Mouse (Mus musculus): Measurements from ENCODE around the gene Tnfrsf19. TPM values are rescaled to one million over a fixed set of nuclear protein-coding genes. Genes with fewer than 3 reads are reported as not detected.

Gene Tnfrsf19
- total RNA-seq, 2 experiments from 2014 or later: 44.2 to 48.9 TPM

GRCm38 (mm10) chr14:60966061-60966460 lies 80.2 kb downstream of the Tnfrsf19 start:
- DNase-seq (ENCODE audit: low spot score in 2 of 2): no peak

GRCm38 (mm10) chr14:60964016-60964810 lies 82.1 kb downstream of the Tnfrsf19 start:
- no peak for DNase-seq (ENCODE audit: low spot score in 2 of 2)

GRCm38 (mm10) chr14:60957611-60958157 lies 88.6 kb downstream of the Tnfrsf19 start:
- no peak for DNase-seq (ENCODE audit: low spot score in 2 of 2)

- DNase-seq (ENCODE audit: low spot score in 2 of 2): no peak
These were observed 108.7 kb downstream of the Tnfrsf19 start for GRCm38 (mm10) chr14:60937481-60938039.

- no peak for DNase-seq (ENCODE audit: low spot score in 2 of 2)
These were observed 110.6 kb downstream of the Tnfrsf19 start for GRCm38 (mm10) chr14:60935705-60936104.

- DNase-seq (ENCODE audit: low spot score in 2 of 2): no peak
These were observed 120.3 kb downstream of the Tnfrsf19 start for GRCm38 (mm10) chr14:60926011-60926410.

- no peak for DNase-seq (ENCODE audit: low spot score in 2 of 2)
These were observed 129.6 kb downstream of the Tnfrsf19 start for GRCm38 (mm10) chr14:60916661-60917060.

Other genes starting within 250 kb of the Tnfrsf19 start
- 10 to 100 TPM; 49.4 to 52.7 TPM for gene Sacs, start 92.0 kb upstream of the Tnfrsf19 start, total RNA-seq (2021)
- under 1 TPM in 1 of 2 experiments, not detected in 1; 0.15 TPM for gene Sgcg, start 212.0 kb upstream of the Tnfrsf19 start, total RNA-seq (2021)